Mouse (Mus musculus) heart, embryonic 15.5 days (tissue): Measurements from ENCODE around the gene Mreg. TPM values are rescaled to one million over a fixed set of nuclear protein-coding genes. Genes with fewer than 3 reads are reported as not detected.

ENCODE experiments used
- ATAC-seq: fragments of 200-750 bp; cut with Nextera tagmentation; replicated peaks from 2 replicates; pipeline ENCODE4 v1.8.0; 2017; ENCODE audit warnings: low read depth, moderate TSS enrichment; ENCODE audit not compliant: insufficient number of reproducible peaks, insufficient read depth, low FRiP score
- H3K27ac ChIP-seq: fragments of 300-500 bp; sonication (generic); 2 replicates; pipeline ENCODE4 v1.5.1; 2015; ENCODE audit warnings: mild to moderate bottlenecking, inconsistent platforms
- H3K27me3 ChIP-seq: fragments of 300-500 bp; sonication (generic); 2 replicates; pipeline ENCODE4 v1.6.1; 2015; ENCODE audit warnings: inconsistent platforms
- H3K36me3 ChIP-seq: fragments of 300-500 bp; sonication (generic); 2 replicates; pipeline ENCODE4 v1.6.1; 2015; ENCODE audit warnings: mild to moderate bottlenecking, inconsistent platforms
- H3K4me1 ChIP-seq: fragments of 300-500 bp; sonication (generic); replicated peaks from 2 replicates; pipeline ENCODE4 v1.6.1; 2015; ENCODE audit warnings: inconsistent platforms
- H3K4me2 ChIP-seq: fragments of 300-500 bp; sonication (generic); 2 replicates; pipeline ENCODE4 v1.6.1; 2015; ENCODE audit warnings: inconsistent platforms, mild to moderate bottlenecking, moderate library complexity
- H3K4me3 ChIP-seq: fragments of 300-500 bp; sonication (generic); 2 replicates; pipeline ENCODE4 v1.5.1; 2015; ENCODE audit warnings: mild to moderate bottlenecking, inconsistent platforms
- H3K9ac ChIP-seq: fragments of 300-500 bp; sonication (generic); 2 replicates; pipeline ENCODE4 v1.6.1; 2015; ENCODE audit warnings: mild to moderate bottlenecking, inconsistent platforms
- H3K9me3 ChIP-seq: fragments of 300-500 bp; sonication (generic); replicated peaks from 2 replicates; pipeline ENCODE4 v1.6.1; 2016; ENCODE audit warnings: inconsistent platforms
- WGBS: fragments of 180-500 bp; shearing (Covaris S2); methylation state at CpG from one replicate; pipeline ENCODE4 v1.1.7; 2015; ENCODE audit warnings: mixed read lengths; 5-methylcytosine and 5-hydroxymethylcytosine counted together
- polyA plus RNA-seq: library from polyadenylated mRNA; unstranded; fragments of >200 nt; fragmentation: Nextera tagmentation; extraction: Ambion mirVana; gene quantifications from 2 replicates; pipeline ENCODE4 v1.2.1, GENCODE M21; 2015

Gene Mreg
- polyA plus RNA-seq, 1 experiment from 2014 or later: 6.0 TPM

- Histone ChIP-seq H3K4me1 (peaks cover 11% of the 10 kb centered on the region), H3K36me3 (no peaks in the 10 kb centered on the region), H3K4me3 (no peak overlapping the region), H3K4me2 (no peak overlapping the region; the same call in 1 of the 2 replicates), H3K27me3 (no peaks in the 10 kb centered on the region), H3K9ac (no peak overlapping the region), H3K27ac (no peak overlapping the region), H3K9me3 (no peaks in the 10 kb centered on the region)
- no peak for ATAC-seq
- 64% methylated on average over 10 of the region's 10 CpGs for WGBS
These were observed 24.6 kb downstream of the Mreg start for GRCm38 (mm10) chr1:72187486-72187885.

GRCm38 (mm10) chr1:72186151-72186550, 26.0 kb downstream of the Mreg start:
- no peak overlapping the region for H3K27ac ChIP-seq
- no peak overlapping the region for H3K4me3 ChIP-seq
- peaks cover 12% of the 10 kb centered on the region for H3K4me1 ChIP-seq
- H3K4me2 ChIP-seq: no peak overlapping the region
- no peak overlapping the region for H3K9ac ChIP-seq
- no peaks in the 10 kb centered on the region for H3K36me3 ChIP-seq
- no peaks in the 10 kb centered on the region for H3K9me3 ChIP-seq
- H3K27me3 ChIP-seq: no peaks in the 10 kb centered on the region
- 71% methylated on average over 5 of the region's 5 CpGs for WGBS
- no peak for ATAC-seq

- WGBS: 54% methylated on average over 6 of the region's 6 CpGs
- Histone ChIP-seq H3K27ac (no peak overlapping the region; the same call in 1 of the 2 replicates), H3K9ac (no peak overlapping the region), H3K36me3 (no peaks in the 10 kb centered on the region), H3K4me3 (no peak overlapping the region), H3K4me2 (peak overlapping the region; percentile 57), H3K9me3 (no peaks in the 10 kb centered on the region), H3K27me3 (no peaks in the 10 kb centered on the region), H3K4me1 (peaks cover 12% of the 10 kb centered on the region)
- ATAC-seq: no peak
These were observed 28.6 kb downstream of the Mreg start for GRCm38 (mm10) chr1:72183554-72183953.

- WGBS: 9% methylated on average over 13 of the region's 13 CpGs
- Histone ChIP-seq H3K4me1 (peaks cover 12% of the 10 kb centered on the region), H3K27me3 (no peaks in the 10 kb centered on the region), H3K36me3 (no peaks in the 10 kb centered on the region), H3K27ac (no peak overlapping the region), H3K9me3 (no peaks in the 10 kb centered on the region), H3K4me3 (peak overlapping the region; percentile 29), H3K9ac (peak overlapping the region; percentile 24), H3K4me2 (peak overlapping the region; percentile 57)
- peak; percentile 45; the same call in 1 of the 2 replicates for ATAC-seq
These were observed 29.1 kb downstream of the Mreg start for GRCm38 (mm10) chr1:72182930-72183499.

GRCm38 (mm10) chr1:72179947-72180346, 32.2 kb downstream of the Mreg start:
- Histone ChIP-seq H3K36me3 (no peaks in the 10 kb centered on the region), H3K4me3 (no peak overlapping the region), H3K27me3 (no peaks in the 10 kb centered on the region), H3K9ac (no peak overlapping the region), H3K9me3 (no peaks in the 10 kb centered on the region), H3K4me2 (no peak overlapping the region), H3K4me1 (peaks cover 12% of the 10 kb centered on the region), H3K27ac (no peak overlapping the region)
- no peak for ATAC-seq
- 86% methylated on average over 7 of the region's 7 CpGs for WGBS

GRCm38 (mm10) chr1:72176239-72176638, 35.9 kb downstream of the Mreg start:
- H3K4me2 ChIP-seq: 0 out of 2 replicates have a peak overlapping the region, but pooled peaks have one; percentile 3
- 42% methylated on average over 6 of the region's 6 CpGs for WGBS
- no peaks in the 10 kb centered on the region for H3K36me3 ChIP-seq
- 0 out of 2 replicates have a peak, but pooled peaks cover 13% of the 10 kb centered on the region for H3K4me1 ChIP-seq
- peak; percentile 37; the same call in 1 of the 2 replicates for ATAC-seq
- H3K9ac ChIP-seq: no peak overlapping the region
- no peaks in the 10 kb centered on the region for H3K27me3 ChIP-seq
- H3K4me3 ChIP-seq: no peak overlapping the region
- H3K27ac ChIP-seq: 0 out of 2 replicates have a peak overlapping the region, but pooled peaks have one; percentile 0
- H3K9me3 ChIP-seq: no peaks in the 10 kb centered on the region

- no peak overlapping the region for H3K4me2 ChIP-seq
- H3K4me1 ChIP-seq: peaks cover 16% of the 10 kb centered on the region; the same call in 1 of the 2 replicates
- 75% methylated on average over 7 of the region's 7 CpGs for WGBS
These were observed 37.9 kb downstream of the Mreg start for GRCm38 (mm10) chr1:72174183-72174582.

GRCm38 (mm10) chr1:72173402-72174051, 38.6 kb downstream of the Mreg start:
- Histone ChIP-seq H3K36me3 (no peaks in the 10 kb centered on the region), H3K27me3 (no peaks in the 10 kb centered on the region), H3K9ac (no peak overlapping the region), H3K9me3 (no peaks in the 10 kb centered on the region), H3K27ac (no peak overlapping the region), H3K4me3 (no peak overlapping the region), H3K4me1 (peaks cover 16% of the 10 kb centered on the region; the same call in 1 of the 2 replicates), H3K4me2 (no peak overlapping the region)
- no peak for ATAC-seq
- 38% methylated on average over 8 of the region's 8 CpGs for WGBS

More at GRCm38 (mm10) chr1:72174183-72174582, 37.9 kb downstream of the Mreg start:
- Histone ChIP-seq H3K27ac (no peak overlapping the region), H3K27me3 (no peaks in the 10 kb centered on the region), H3K4me3 (no peak overlapping the region), H3K9me3 (no peaks in the 10 kb centered on the region), H3K9ac (no peak overlapping the region), H3K36me3 (no peaks in the 10 kb centered on the region)
- no peak for ATAC-seq

- no peak overlapping the region for H3K4me3 ChIP-seq
- H3K9ac ChIP-seq: no peak overlapping the region
- peaks cover 16% of the 10 kb centered on the region; the same call in 1 of the 2 replicates for H3K4me1 ChIP-seq
- WGBS: 79% methylated on average over 8 of the region's 8 CpGs
- no peak overlapping the region for H3K4me2 ChIP-seq
- ATAC-seq: no peak
- H3K9me3 ChIP-seq: no peaks in the 10 kb centered on the region
- H3K27me3 ChIP-seq: no peaks in the 10 kb centered on the region
- H3K27ac ChIP-seq: no peak overlapping the region
- H3K36me3 ChIP-seq: no peaks in the 10 kb centered on the region
These were observed 39.3 kb downstream of the Mreg start for GRCm38 (mm10) chr1:72172788-72173187.

- no peaks in the 10 kb centered on the region for H3K9me3 ChIP-seq
- WGBS: 61% methylated on average over 13 of the region's 13 CpGs
- H3K4me2 ChIP-seq: no peak overlapping the region
- H3K27me3 ChIP-seq: no peaks in the 10 kb centered on the region
- ATAC-seq: 0 out of 2 replicates have a peak, but pooled peaks have one; percentile 5
- H3K9ac ChIP-seq: no peak overlapping the region
- no peak overlapping the region for H3K4me3 ChIP-seq
- no peaks in the 10 kb centered on the region for H3K36me3 ChIP-seq
- peaks cover 16% of the 10 kb centered on the region; the same call in 1 of the 2 replicates for H3K4me1 ChIP-seq
- 0 out of 2 replicates have a peak overlapping the region, but pooled peaks have one; percentile 19 for H3K27ac ChIP-seq
These were observed 40.9 kb downstream of the Mreg start for GRCm38 (mm10) chr1:72171001-72171860.

GRCm38 (mm10) chr1:72167024-72167423, 45.1 kb downstream of the Mreg start:
- Histone ChIP-seq H3K4me1 (peaks cover 4% of the 10 kb centered on the region; the same call in 1 of the 2 replicates), H3K4me3 (no peak overlapping the region), H3K4me2 (no peak overlapping the region), H3K27ac (no peak overlapping the region), H3K9me3 (no peaks in the 10 kb centered on the region), H3K36me3 (no peaks in the 10 kb centered on the region), H3K27me3 (no peaks in the 10 kb centered on the region), H3K9ac (no peak overlapping the region)
- ATAC-seq: no peak
- WGBS: 91% methylated on average over 10 of the region's 10 CpGs
